Mouse (Mus musculus): ENCODE measurements at regions not wholly inside any gene's neighbourhood (a gene's known extent, or its start where the extent isn't known, plus 50 kb on each side); places are given as distances from the start of the nearest gene placed in this dataset.

DNA sequence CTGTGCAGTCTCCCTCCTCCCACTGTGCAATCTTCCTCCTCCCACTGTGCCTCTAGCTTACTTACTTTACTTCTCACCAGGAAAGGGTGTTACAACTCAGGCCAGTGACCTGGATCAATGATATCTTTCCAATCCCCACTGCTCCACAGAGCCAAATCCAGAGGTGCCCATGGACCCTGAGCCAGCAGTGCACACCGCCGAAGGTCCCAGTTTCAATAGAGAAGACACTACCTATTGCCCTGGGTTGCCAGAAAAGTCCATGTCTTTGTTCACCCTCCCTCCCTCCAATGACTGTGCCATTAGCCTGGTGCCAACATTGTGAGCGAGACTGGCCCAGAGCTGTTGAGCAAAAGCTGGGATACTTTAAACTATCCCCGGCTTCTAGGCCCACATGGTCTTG is 53.8 kb upstream of the Iqsec3 start:
- dilution Hi-C loops (cut with MboI; ENCODE audit: extremely low pct_ligation_motif_present, extremely low pct_unique_long_range_greater_than_20kb, low sequenced_read_pairs) = no loop called here

DNA sequence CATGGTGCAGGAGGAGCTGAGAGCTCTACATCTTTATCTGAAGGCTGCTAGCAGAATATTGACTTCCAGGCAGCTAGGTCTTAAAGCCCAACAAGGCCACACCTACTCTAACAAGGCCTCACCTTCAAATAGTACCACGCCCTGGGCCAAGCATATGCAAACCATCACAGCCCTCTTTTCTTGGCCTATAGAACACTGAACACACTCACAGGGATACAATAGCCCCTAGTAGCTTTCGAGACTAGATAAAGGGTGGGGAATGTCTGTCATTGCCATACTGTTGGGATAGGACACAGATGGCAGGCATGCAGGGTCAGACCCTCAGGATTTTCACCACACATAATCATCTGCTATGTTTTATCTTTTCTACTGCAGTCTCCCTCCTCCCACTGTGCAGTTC is 52.6 kb upstream of the Iqsec3 start:
- H3K9me3 ChIP-seq (replicated peaks; ENCODE audit: low read length) = no peaks in the 10 kb centered on the region
- DNase-seq (ENCODE audit: extremely low read depth) = no peak
- dilution Hi-C loops (cut with MboI; ENCODE audit: extremely low pct_ligation_motif_present, extremely low pct_unique_long_range_greater_than_20kb, low sequenced_read_pairs) (no loop called here), in situ Hi-C loops (cut with MboI; ENCODE audit: low pct_ligation_motif_present, low pct_unique_long_range_greater_than_20kb, low sequenced_read_pairs) (no loop called here)
- TF ChIP-seq TCF12 (IDR thresholded peaks at IDR 0.05; ENCODE audit: low read depth, low read length) = no peak
- no peak for TF ChIP-seq MXI1 (IDR thresholded peaks at IDR 0.05; ENCODE audit: low read depth, low read length)
- no peak for TF ChIP-seq POLR2A (IDR thresholded peaks at IDR 0.05; ENCODE audit: low read depth, low read length)
- TF ChIP-seq ZC3H11A (IDR thresholded peaks at IDR 0.05; ENCODE audit: low read depth, low read length) = no peak
- TF ChIP-seq POLR2AphosphoS2 (IDR thresholded peaks at IDR 0.05; ENCODE audit: low read depth, low read length) = no peak
- TF ChIP-seq MEF2A (IDR thresholded peaks at IDR 0.05; ENCODE audit: borderline replicate concordance, low read depth, low read length) = no peak
- no peak for TF ChIP-seq CHD2 (IDR thresholded peaks at IDR 0.05; ENCODE audit: low read length)
- TF ChIP-seq ELF1 (IDR thresholded peaks at IDR 0.05; ENCODE audit: low read depth, low read length) = no peak
- no peak for TF ChIP-seq BHLHE40 (IDR thresholded peaks at IDR 0.05; ENCODE audit: low read depth, low read length)
- no peak for TF ChIP-seq GABPA (IDR thresholded peaks at IDR 0.05; ENCODE audit: insufficient replicate concordance, low read depth, low read length)
- TF ChIP-seq EP300 (IDR thresholded peaks at IDR 0.05; ENCODE audit: low read length) = no peak
- no peak for TF ChIP-seq HCFC1 (IDR thresholded peaks at IDR 0.05; ENCODE audit: low read depth, low read length)
- no peak for TF ChIP-seq ETS1 (conservative IDR thresholded peaks at IDR 0.05; ENCODE audit: low read depth, low read length)
- no peak for TF ChIP-seq PAX5 (IDR thresholded peaks at IDR 0.05; ENCODE audit: low read length)
- no peak for TF ChIP-seq ZNF384 (IDR thresholded peaks at IDR 0.05; ENCODE audit: low read depth, low read length)
- H3K4me2 ChIP-seq (ENCODE audit: insufficient read depth, low read depth, poor library complexity, severe bottlenecking) = no peak overlapping the region
- H3K4me3 ChIP-seq (replicated peaks in 1 of 3; ENCODE audit: low read depth in 2 of 3, low read length in 2 of 3, poor library complexity in 1 of 3) = no peak overlapping the region
- no peak overlapping the region for H3K9ac ChIP-seq (ENCODE audit: insufficient read depth, low read depth)
- H3K27ac ChIP-seq (ENCODE audit: insufficient read depth, low read depth) = no peak overlapping the region
- no peaks in the 10 kb centered on the region; a peak in 1 of 4 replicates for H3K4me1 ChIP-seq (ENCODE audit: control insufficient read depth in 1 of 2, insufficient read depth in 2 of 2)
- no peaks in the 10 kb centered on the region for H3K79me2 ChIP-seq (replicated peaks; ENCODE audit: control insufficient read depth, extremely low read depth, insufficient read depth, poor library complexity, severe bottlenecking)
- H3K36me3 ChIP-seq (replicated peaks in 1 of 2; ENCODE audit: control insufficient read depth in 1 of 2, insufficient read depth in 1 of 2, low read length in 1 of 2) = no peaks in the 10 kb centered on the region
- H3K27me3 ChIP-seq (replicated peaks) = peaks cover 66% of the 10 kb centered on the region

More for the DNA sequence above, 53.8 kb upstream of the Iqsec3 start:
- Histone ChIP-seq H3K79me2 (replicated peaks; ENCODE audit: control insufficient read depth, extremely low read depth, insufficient read depth, poor library complexity, severe bottlenecking) (no peaks in the 10 kb centered on the region), H3K9ac (ENCODE audit: insufficient read depth, low read depth) (no peak overlapping the region), H3K36me3 (replicated peaks in 1 of 2; ENCODE audit: control insufficient read depth in 1 of 2, insufficient read depth in 1 of 2, low read length in 1 of 2) (no peaks in the 10 kb centered on the region), H3K9me3 (replicated peaks; ENCODE audit: low read length) (no peaks in the 10 kb centered on the region), H3K27ac (ENCODE audit: insufficient read depth, low read depth) (no peak overlapping the region), H3K4me1 (ENCODE audit: control insufficient read depth in 1 of 2, insufficient read depth in 2 of 2) (no peaks in the 10 kb centered on the region; a peak in 1 of 4 replicates), H3K27me3 (replicated peaks) (peaks cover 57% of the 10 kb centered on the region), H3K4me3 (replicated peaks in 1 of 3; ENCODE audit: low read depth in 2 of 3, low read length in 2 of 3, poor library complexity in 1 of 3) (no peak overlapping the region), H3K4me2 (ENCODE audit: insufficient read depth, low read depth, poor library complexity, severe bottlenecking) (no peak overlapping the region)
- TF ChIP-seq CTCF (conservative IDR thresholded peaks at IDR 0.05 in 1 of 2, IDR thresholded peaks at IDR 0.05 in 1 of 2; ENCODE audit: low read depth in 2 of 2, low read length in 2 of 2) = no peak
- TF ChIP-seq POLR2AphosphoS2 (IDR thresholded peaks at IDR 0.05; ENCODE audit: low read depth, low read length) = no peak
- no peak for TF ChIP-seq CHD2 (IDR thresholded peaks at IDR 0.05; ENCODE audit: low read length)
- TF ChIP-seq CHD1 (IDR thresholded peaks at IDR 0.05; ENCODE audit: low read depth, low read length) = no peak
- no peak for TF ChIP-seq MAX (IDR thresholded peaks at IDR 0.05; ENCODE audit: low read length)
- no peak for TF ChIP-seq KAT2A (IDR thresholded peaks at IDR 0.05; ENCODE audit: insufficient replicate concordance, low read length)
- no peak for TF ChIP-seq MXI1 (IDR thresholded peaks at IDR 0.05; ENCODE audit: low read depth, low read length)
- no peak for TF ChIP-seq EP300 (IDR thresholded peaks at IDR 0.05; ENCODE audit: low read length)
- no peak for TF ChIP-seq JUND (conservative IDR thresholded peaks at IDR 0.05; ENCODE audit: low read depth, low read length)
- TF ChIP-seq ELF1 (IDR thresholded peaks at IDR 0.05; ENCODE audit: low read depth, low read length) = no peak
- TF ChIP-seq ZKSCAN1 (IDR thresholded peaks at IDR 0.05; ENCODE audit: borderline replicate concordance, low read depth, low read length) = no peak
- no peak for TF ChIP-seq E2F4 (IDR thresholded peaks at IDR 0.05; ENCODE audit: insufficient replicate concordance, low read depth, low read length)
- TF ChIP-seq HCFC1 (IDR thresholded peaks at IDR 0.05; ENCODE audit: low read depth, low read length) = no peak
- TF ChIP-seq MEF2A (IDR thresholded peaks at IDR 0.05; ENCODE audit: borderline replicate concordance, low read depth, low read length) = no peak
- no peak for TF ChIP-seq POLR2A (IDR thresholded peaks at IDR 0.05; ENCODE audit: low read depth, low read length)
- no peak for TF ChIP-seq TBP (conservative IDR thresholded peaks at IDR 0.05; ENCODE audit: low read depth, low read length)
- TF ChIP-seq ETS1 (conservative IDR thresholded peaks at IDR 0.05; ENCODE audit: low read depth, low read length) = no peak
- no peak for TF ChIP-seq USF2 (conservative IDR thresholded peaks at IDR 0.05; ENCODE audit: low read depth, low read length)
- TF ChIP-seq SIN3A (IDR thresholded peaks at IDR 0.05; ENCODE audit: low read length) = no peak
- in situ Hi-C loops (cut with MboI; ENCODE audit: low pct_ligation_motif_present, low pct_unique_long_range_greater_than_20kb, low sequenced_read_pairs) = no loop called here
- no peak for DNase-seq (ENCODE audit: extremely low read depth)
